Mouse (Mus musculus) heart, postnatal 14 days (tissue): ENCODE data around the gene Erc2. TPM values are rescaled to one million over a fixed set of nuclear protein-coding genes. Genes with fewer than 3 reads are reported as not detected.

ENCODE experiments used
- DNase-seq, 2 experiments: peaks; one replicate each; pipeline ENCODE4 v3.0.0; 2021 to 2022
- intact Hi-C: fragments of 180-260 bp; cut with DNase I; formaldehyde crosslinking; loops from one replicate; pipeline ENCODE4 v1.15.1; 2025
- total RNA-seq, 2 experiments: library from RNA; stranded (reverse); gene quantifications; 2 replicates each; pipeline ENCODE4 v1.2.3; 2021

Erc2 gene
- total RNA-seq, 2 experiments from 2014 or later: 0.54 to 1.6 TPM

- no peak for DNase-seq
- intact Hi-C loops: no loop called here
These were observed 710.2 kb downstream of the Erc2 start for GRCm38 (mm10) chr14:28332351-28332953.

GRCm38 (mm10) chr14:28339146-28339545 lies 716.9 kb downstream of the Erc2 start:
- no peak for DNase-seq
- intact Hi-C loops: no loop called here

- intact Hi-C loops: no loop called here
These were observed 726.9 kb downstream of the Erc2 start for GRCm38 (mm10) chr14:28349129-28349528.

GRCm38 (mm10) chr14:28356031-28356430 lies 733.8 kb downstream of the Erc2 start:
- DNase-seq: no peak
- intact Hi-C loops: no loop called here

More at GRCm38 (mm10) chr14:28349129-28349528, 726.9 kb downstream of the Erc2 start:
- DNase-seq: no peak

GRCm38 (mm10) chr14:28359502-28359901 lies 737.3 kb downstream of the Erc2 start:
- intact Hi-C loops: no loop called here
- no peak for DNase-seq

- no peak for DNase-seq
- intact Hi-C loops: no loop called here
These were observed 737.8 kb downstream of the Erc2 start for GRCm38 (mm10) chr14:28359983-28360382.

- intact Hi-C loops: no loop called here
- no peak for DNase-seq
These were observed 740.1 kb downstream of the Erc2 start for GRCm38 (mm10) chr14:28362336-28362735.

GRCm38 (mm10) chr14:28370713-28371112 lies 748.5 kb downstream of the Erc2 start:
- intact Hi-C loops: no loop called here
- no peak for DNase-seq

- intact Hi-C loops: no loop called here
- DNase-seq: no peak
These were observed 749.4 kb downstream of the Erc2 start for GRCm38 (mm10) chr14:28371651-28372050.

- intact Hi-C loops: no loop called here
- DNase-seq: peak; percentile 11 to 15
These were observed 753.4 kb downstream of the Erc2 start for GRCm38 (mm10) chr14:28375642-28376091.

GRCm38 (mm10) chr14:28376208-28376805 lies 754.1 kb downstream of the Erc2 start:
- no peak for DNase-seq
- intact Hi-C loops: no loop called here

- intact Hi-C loops: no loop called here
- no peak for DNase-seq
These were observed 755.3 kb downstream of the Erc2 start for GRCm38 (mm10) chr14:28377519-28377918.

GRCm38 (mm10) chr14:28380129-28380528 lies 757.9 kb downstream of the Erc2 start:
- intact Hi-C loops: no loop called here
- no peak for DNase-seq

- intact Hi-C loops: no loop called here
- no peak for DNase-seq
These were observed 759.7 kb downstream of the Erc2 start for GRCm38 (mm10) chr14:28381801-28382550.

- intact Hi-C loops: no loop called here
- DNase-seq: no peak
These were observed 764.8 kb downstream of the Erc2 start for GRCm38 (mm10) chr14:28386815-28387607.

- intact Hi-C loops: no loop called here
These were observed 776.7 kb downstream of the Erc2 start for GRCm38 (mm10) chr14:28398915-28399314.

GRCm38 (mm10) chr14:28399897-28400296 lies 777.7 kb downstream of the Erc2 start:
- intact Hi-C loops: no loop called here
- no peak for DNase-seq

More at GRCm38 (mm10) chr14:28398915-28399314, 776.7 kb downstream of the Erc2 start:
- no peak for DNase-seq

GRCm38 (mm10) chr14:28405277-28405840 lies 783.1 kb downstream of the Erc2 start:
- no peak for DNase-seq
- intact Hi-C loops: no loop called here

GRCm38 (mm10) chr14:28409390-28409789 lies 787.2 kb downstream of the Erc2 start:
- intact Hi-C loops: no loop called here
- DNase-seq: no peak

GRCm38 (mm10) chr14:28409796-28410347 lies 787.6 kb downstream of the Erc2 start:
- no peak for DNase-seq
- intact Hi-C loops: no loop called here
